In genomic region chr5:27056436-27056835, GRCm38 (mm10) we compare ENCODE assay signal across 28 mouse cellular contexts.
DNase-seq lines count a peak whose midpoint lies in the region; TF ChIP-seq lines count a peak whose summit lies in the region.
"Had no signal": no experiment of that assay in that cellular context is flagged by ENCODE, and none has a peak within 500 bp of the region (broad histone marks: within the 10 kb centered on the region; RNA-seq: fewer than 3 reads in every experiment).

No protein-coding gene starts in this region.

- no peak overlapping the region for H3K4me3 ChIP-seq in kidney, adult 2 months (ENCODE audit: insufficient read depth, low read depth, low read length)
- H3K4me3 ChIP-seq in layer of hippocampus, adult 2 months: no peak overlapping the region
- H3K4me3 ChIP-seq: embryonic facial prominence, embryonic 12.5 days; embryonic facial prominence, embryonic 15.5 days; forebrain, embryonic 15.5 days; heart, embryonic 12.5 days; heart, embryonic 15.5 days; hindbrain, embryonic 10.5 days; hindbrain, embryonic 13.5 days had no signal

- WGBS in kidney, adult 2 months: 36% methylated on average over 5 of the region's 5 CpGs

- no peaks in the 10 kb centered on the region for H3K36me3 ChIP-seq in kidney, adult 2 months (ENCODE audit: control insufficient read depth, insufficient read depth, low read length)
- H3K36me3 ChIP-seq: embryonic facial prominence, embryonic 12.5 days; embryonic facial prominence, embryonic 15.5 days; forebrain, embryonic 15.5 days; G1E; heart, embryonic 12.5 days; heart, embryonic 15.5 days; hindbrain, embryonic 10.5 days; hindbrain, embryonic 13.5 days had no signal

- TF ChIP-seq CTCF in kidney, adult 2 months (conservative IDR thresholded peaks at IDR 0.05; ENCODE audit: insufficient read depth, insufficient read length, low read depth, low read length): no peak
- TF ChIP-seq CTCF in layer of hippocampus, adult 2 months (conservative IDR thresholded peaks at IDR 0.05): no peak

- no peak overlapping the region for H3K27ac ChIP-seq in kidney, adult 2 months (ENCODE audit: insufficient read depth, low read depth, low read length)
- peak overlapping the region; percentile 14; the same call in 1 of the 2 replicates for H3K27ac ChIP-seq in layer of hippocampus, adult 2 months
- H3K27ac ChIP-seq: embryonic facial prominence, embryonic 12.5 days; embryonic facial prominence, embryonic 15.5 days; forebrain, embryonic 15.5 days; heart, embryonic 15.5 days; hindbrain, embryonic 10.5 days; hindbrain, embryonic 13.5 days had no signal

- H3K4me1 ChIP-seq in kidney, adult 2 months (ENCODE audit: control insufficient read depth, insufficient read depth, low read length): no peaks in the 10 kb centered on the region
- H3K4me1 ChIP-seq: embryonic facial prominence, embryonic 12.5 days; embryonic facial prominence, embryonic 15.5 days; forebrain, embryonic 15.5 days; heart, embryonic 12.5 days; heart, embryonic 15.5 days had no signal

- peak; percentile 69 for DNase-seq in heart, adult 11 months
- DNase-seq in heart, adult 18-20 months: no peak
- DNase-seq in kidney, adult 2 months: peak; percentile 54
- no peak for DNase-seq in kidney, postnatal 4 days
- DNase-seq in layer of hippocampus, adult 2 months (ENCODE audit: low spot score in 2 of 2): no peak
- no peak for DNase-seq in layer of hippocampus, postnatal 14 days (ENCODE audit: low spot score in 2 of 2)
- peak; percentile 24 to 35 for DNase-seq in kidney, postnatal 36 days
- DNase-seq: adrenal gland, postnatal 10 days; adrenal gland, postnatal 36 days; B cell, adult 2 months; cerebellum, adult 11 months; cerebellum, adult 2 months; cerebellum, adult 9-11 months; cerebellum, postnatal 25 days; gastrocnemius, postnatal 10 days; gastrocnemius, postnatal 36 days; heart, postnatal 10 days; heart, postnatal 36 days had no signal

- no peaks in the 10 kb centered on the region for H3K27me3 ChIP-seq in kidney, adult 2 months (replicated peaks; ENCODE audit: control insufficient read depth, insufficient read depth, low read length)
- H3K27me3 ChIP-seq: CH12.LX; forebrain, embryonic 15.5 days; Patski had no signal

- no peak for TF ChIP-seq POLR2A in kidney, adult 2 months (IDR thresholded peaks at IDR 0.05; ENCODE audit: low read depth, low read length)

Comparison
In these comparisons a context has a peak if more than half of its experiments do, and no peak if none do; other contexts are left out.
1. DNase-seq: peak in heart, adult 11 months (single experiment), kidney, adult 2 months (single experiment) and kidney, postnatal 36 days (2 of 2); none in heart, adult 18-20 months (0 of 2), kidney, postnatal 4 days (0 of 2), layer of hippocampus, adult 2 months (0 of 2) and layer of hippocampus, postnatal 14 days (0 of 2).